Mouse (Mus musculus): ENCODE results near the gene Cldn3.

Gene Cldn3

GRCm38 (mm10) chr5:135002151-135002550 lies 16.1 kb downstream of the Cldn3 start:
- no peak for DNase-seq (ENCODE audit: low read depth)

GRCm38 (mm10) chr5:135007802-135008571 lies 22.0 kb downstream of the Cldn3 start:
- DNase-seq (ENCODE audit: low read depth): no peak

GRCm38 (mm10) chr5:135008671-135009589 lies 22.9 kb downstream of the Cldn3 start, which contains the start of gene Abhd11:
Gene Abhd11 (plus strand): TSS chr5:135009152.
- peak; percentile 100 for DNase-seq (ENCODE audit: low read depth)

- peak; percentile 87 for DNase-seq (ENCODE audit: low read depth)
Measured at GRCm38 (mm10) chr5:135009590-135010319, 23.7 kb downstream of the Cldn3 start.

GRCm38 (mm10) chr5:135010320-135010709 lies 24.3 kb downstream of the Cldn3 start:
- no peak for DNase-seq (ENCODE audit: low read depth)

- no peak for DNase-seq (ENCODE audit: low read depth)
Measured at GRCm38 (mm10) chr5:135010841-135011743, 25.1 kb downstream of the Cldn3 start.

GRCm38 (mm10) chr5:135011809-135012613 lies 26.0 kb downstream of the Cldn3 start:
- DNase-seq (ENCODE audit: low read depth): no peak

GRCm38 (mm10) chr5:135012671-135013441 lies 26.8 kb downstream of the Cldn3 start:
- DNase-seq (ENCODE audit: low read depth): peak; percentile 79

- DNase-seq (ENCODE audit: low read depth): peak; percentile 79
Measured at GRCm38 (mm10) chr5:135015497-135015896, 29.5 kb downstream of the Cldn3 start.

- no peak for DNase-seq (ENCODE audit: low read depth)
Measured at GRCm38 (mm10) chr5:135016224-135016759, 30.3 kb downstream of the Cldn3 start.

GRCm38 (mm10) chr5:135021814-135022213 lies 35.8 kb downstream of the Cldn3 start:
- DNase-seq (ENCODE audit: low read depth): no peak

GRCm38 (mm10) chr5:135023344-135024173 lies 37.5 kb downstream of the Cldn3 start, which contains the start of gene Stx1a:
Gene Stx1a (plus strand): TSS chr5:135023482.
- DNase-seq (ENCODE audit: low read depth): peak; percentile 76

- no peak for DNase-seq (ENCODE audit: low read depth)
Measured at GRCm38 (mm10) chr5:135024665-135025224, 38.7 kb downstream of the Cldn3 start.

GRCm38 (mm10) chr5:135025899-135026298 lies 39.9 kb downstream of the Cldn3 start:
- no peak for DNase-seq (ENCODE audit: low read depth)

GRCm38 (mm10) chr5:135029007-135029854 lies 43.2 kb downstream of the Cldn3 start:
- no peak for DNase-seq (ENCODE audit: low read depth)

- no peak for DNase-seq (ENCODE audit: low read depth)
Measured at GRCm38 (mm10) chr5:135032581-135032980, 46.6 kb downstream of the Cldn3 start.

GRCm38 (mm10) chr5:135034593-135034992 lies 48.6 kb downstream of the Cldn3 start:
- no peak for DNase-seq (ENCODE audit: low read depth)

Data from c-Kit-positive CD71-positive TER-119-negative erythroid progenitor cells, embryonic 14.5 days (primary cell).